Mouse (Mus musculus): Measurements from ENCODE around the gene Krit1.
"Not testable (repeated sequence)": the region's sequence is repeated elsewhere in the genome, so short reads cannot be mapped to it uniquely, and the experiment has no call there.

Gene Krit1

GRCm38 (mm10) chr5:3802433-3803291 lies at the start of gene Krit1, which contains the start of gene Ankib1:
Gene Krit1, plus strand, starts transcription at chr5:3803184.
Gene Ankib1, minus strand, starts transcription at chr5:3802925.
- in situ Hi-C loops (cut with MboI, MseI): no loop called here

DNA sequence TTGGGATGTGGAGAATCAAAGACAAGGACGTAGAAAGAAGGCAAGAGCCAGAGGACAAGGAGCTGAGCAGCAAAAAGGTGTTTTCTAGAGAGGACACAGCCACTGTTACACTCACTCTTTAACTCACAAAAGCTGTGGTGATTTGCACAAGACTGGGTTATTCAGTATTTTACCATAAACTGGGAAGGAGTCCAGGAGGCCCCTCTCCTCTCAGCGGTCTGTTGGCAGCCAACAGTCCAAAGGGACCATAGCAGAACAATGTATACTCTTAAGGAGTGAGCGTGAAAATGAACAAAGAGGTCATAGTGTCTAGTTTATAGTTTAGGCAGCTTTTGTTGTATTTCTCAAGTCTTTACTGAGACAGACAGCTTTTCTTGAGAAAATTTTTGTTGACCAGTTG lies 31.5 kb upstream of the Krit1 start:
- in situ Hi-C loops (cut with MboI, MseI): no loop called here

DNA sequence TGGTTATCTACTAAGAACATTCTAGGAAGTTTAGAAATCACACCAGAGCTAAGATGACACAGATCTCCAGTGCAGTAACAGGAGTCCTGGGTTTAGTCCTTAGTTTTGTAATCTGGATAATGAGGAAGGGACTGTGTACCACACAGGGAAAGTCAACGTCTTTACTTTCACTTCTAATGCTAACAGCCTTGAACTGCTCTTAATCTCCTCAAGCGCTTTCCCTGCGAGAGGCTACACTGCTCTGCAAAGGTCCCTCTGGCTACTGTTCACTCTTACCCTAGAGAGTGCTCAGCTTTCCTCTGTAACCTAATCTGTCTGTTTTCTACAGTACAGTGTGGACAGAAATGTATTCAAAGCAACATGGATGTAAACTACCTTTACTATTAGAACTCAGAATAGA lies 31.0 kb upstream of the Krit1 start:
- in situ Hi-C loops (cut with MboI, MseI): no loop called here

DNA sequence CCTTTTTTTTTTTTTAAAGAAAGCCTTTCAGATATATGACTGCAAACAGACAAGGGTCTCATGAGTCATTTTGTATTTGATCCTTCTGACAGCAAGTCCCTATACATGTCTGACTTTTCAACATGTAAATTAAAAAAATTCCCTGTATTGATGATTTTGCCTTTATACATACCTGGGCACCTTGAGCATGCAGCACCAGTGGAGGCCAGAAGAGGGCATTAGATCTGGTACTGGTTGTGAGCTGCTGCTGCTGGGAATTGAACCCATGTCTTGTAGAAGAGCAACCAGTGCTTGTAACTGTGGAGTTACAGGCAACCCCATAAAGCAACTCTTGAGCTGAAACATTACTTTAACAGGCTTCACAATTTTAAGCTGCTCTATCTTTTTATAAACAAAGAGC lies 20.3 kb upstream of the Krit1 start:
- in situ Hi-C loops (cut with MboI, MseI): no loop called here

DNA sequence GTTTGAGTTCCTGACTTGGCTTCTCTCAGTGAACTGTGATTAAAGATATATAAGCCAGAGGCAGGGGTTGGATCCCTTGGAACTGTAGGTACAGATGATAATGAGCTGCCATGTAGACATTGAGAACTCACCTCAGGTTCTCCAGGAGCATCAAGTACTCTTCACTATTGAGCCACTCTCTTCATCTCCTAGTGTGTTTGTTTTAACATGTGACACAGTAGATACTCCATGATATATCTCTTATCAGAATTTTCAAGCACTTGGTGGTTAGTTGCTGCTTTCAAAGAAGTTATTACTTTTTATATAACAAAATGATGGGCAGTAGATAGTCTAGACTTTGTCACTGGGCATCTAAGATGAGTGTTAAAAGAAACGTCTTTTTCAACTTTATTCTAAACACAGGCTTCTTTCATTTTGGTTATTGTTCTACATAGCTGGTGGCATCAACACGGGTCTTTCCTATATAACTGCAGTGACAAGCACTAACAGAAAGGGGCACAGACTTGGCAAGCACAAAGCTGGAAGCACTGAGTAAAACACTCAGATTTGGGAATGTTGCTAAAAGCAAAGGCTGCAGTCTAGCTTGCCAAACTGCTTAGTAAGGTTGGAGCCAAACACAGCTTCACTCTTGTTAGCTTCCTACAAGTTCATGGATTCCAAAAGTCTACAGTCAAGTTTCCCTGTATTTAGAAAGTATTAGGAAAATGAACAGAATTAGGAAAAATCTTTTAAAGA lies 18.9 kb upstream of the Krit1 start:
- in situ Hi-C loops (cut with MboI, MseI): no loop called here

- in situ Hi-C loops (cut with MboI, MseI): no loop called here
These were observed 18.1 kb upstream of the Krit1 start for GRCm38 (mm10) chr5:3784751-3785496.

DNA sequence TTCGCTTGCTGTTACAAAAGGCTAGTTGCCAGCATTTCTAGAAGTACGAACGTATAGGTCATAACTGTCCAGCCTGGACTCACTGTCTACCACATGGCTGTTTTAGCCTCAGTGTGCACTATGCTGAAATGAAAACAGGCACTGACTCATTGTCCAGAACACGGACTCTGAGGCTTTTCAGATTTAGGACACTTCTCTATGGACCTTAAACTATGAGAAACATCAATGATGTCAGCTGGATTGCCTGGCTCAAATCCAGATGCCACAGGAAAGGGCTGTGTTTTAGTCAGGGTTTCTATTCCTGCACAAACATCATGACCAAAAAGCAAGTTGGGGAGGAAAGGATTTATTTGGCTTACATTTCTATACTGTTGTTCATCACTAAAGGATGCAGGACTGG lies 15.4 kb upstream of the Krit1 start:
- in situ Hi-C loops (cut with MboI, MseI): no loop called here

- in situ Hi-C loops (cut with MboI, MseI): no loop called here
These were observed 11.9 kb upstream of the Krit1 start for GRCm38 (mm10) chr5:3791048-3791447.

DNA sequence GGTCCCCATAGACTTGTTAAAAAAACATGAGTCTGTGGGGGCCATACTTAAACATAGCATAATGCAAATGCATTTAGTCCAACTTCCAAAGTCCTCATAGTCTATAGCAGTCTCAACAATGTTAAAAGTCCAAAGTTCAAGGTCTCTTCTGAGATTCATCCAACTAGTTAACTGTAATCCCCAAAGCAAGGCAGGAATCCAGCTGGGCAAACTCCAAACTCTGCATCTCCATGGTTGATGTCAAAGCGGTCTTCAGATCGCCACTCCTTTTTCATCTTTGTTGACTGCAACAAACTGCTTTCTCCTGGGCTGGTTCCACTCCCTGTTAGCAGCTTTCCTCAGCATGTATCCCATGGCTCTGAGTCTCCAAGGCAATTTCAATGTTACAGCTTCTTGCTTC lies 5.9 kb upstream of the Krit1 start:
- in situ Hi-C loops (cut with MboI, MseI): not testable (repeated sequence)

- in situ Hi-C loops (cut with MboI, MseI): not testable (repeated sequence)
These were observed 4.3 kb upstream of the Krit1 start for GRCm38 (mm10) chr5:3798656-3799055.

- in situ Hi-C loops (cut with MboI, MseI): no loop called here
These were observed 2.9 kb upstream of the Krit1 start for GRCm38 (mm10) chr5:3800041-3800440.

GRCm38 (mm10) chr5:3800881-3801280 lies 2.1 kb upstream of the Krit1 start:
- in situ Hi-C loops (cut with MboI, MseI): no loop called here

DNA sequence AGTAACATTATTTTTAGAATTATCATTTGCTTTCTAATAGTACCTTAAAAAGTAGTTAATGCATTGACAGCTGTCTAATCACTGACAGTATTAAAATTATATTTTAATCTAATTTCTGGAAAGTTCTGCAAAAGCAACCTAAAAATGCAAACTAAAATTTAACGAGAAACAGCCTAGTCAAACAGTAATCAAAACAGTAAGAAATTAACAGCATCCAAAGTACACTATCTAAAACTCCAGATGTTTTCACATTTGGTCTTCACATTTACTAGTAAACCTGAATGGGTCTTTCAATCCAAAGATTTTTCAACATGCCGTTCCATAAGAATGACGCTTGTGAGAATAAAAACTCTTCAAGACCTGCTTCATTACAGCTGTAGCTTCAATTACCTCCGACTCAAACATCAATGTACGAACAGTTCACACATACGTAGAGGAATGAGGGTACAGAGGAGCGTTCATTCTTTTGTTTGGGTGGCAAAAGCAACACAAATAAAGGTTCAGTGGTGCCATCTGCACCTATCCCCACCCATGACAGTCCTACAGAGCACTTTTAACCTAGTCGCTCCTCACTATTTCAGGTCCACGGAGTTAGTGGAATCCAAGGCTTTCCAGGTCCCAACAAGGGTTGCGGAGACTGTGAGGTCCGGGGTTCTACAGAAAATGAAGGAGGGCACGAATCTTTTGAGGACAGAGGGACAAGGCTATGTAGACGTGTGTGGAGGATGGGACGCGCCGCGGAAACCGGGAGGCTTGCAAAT lies 1.1 kb upstream of the Krit1 start:
- in situ Hi-C loops (cut with MboI, MseI): no loop called here

DNA sequence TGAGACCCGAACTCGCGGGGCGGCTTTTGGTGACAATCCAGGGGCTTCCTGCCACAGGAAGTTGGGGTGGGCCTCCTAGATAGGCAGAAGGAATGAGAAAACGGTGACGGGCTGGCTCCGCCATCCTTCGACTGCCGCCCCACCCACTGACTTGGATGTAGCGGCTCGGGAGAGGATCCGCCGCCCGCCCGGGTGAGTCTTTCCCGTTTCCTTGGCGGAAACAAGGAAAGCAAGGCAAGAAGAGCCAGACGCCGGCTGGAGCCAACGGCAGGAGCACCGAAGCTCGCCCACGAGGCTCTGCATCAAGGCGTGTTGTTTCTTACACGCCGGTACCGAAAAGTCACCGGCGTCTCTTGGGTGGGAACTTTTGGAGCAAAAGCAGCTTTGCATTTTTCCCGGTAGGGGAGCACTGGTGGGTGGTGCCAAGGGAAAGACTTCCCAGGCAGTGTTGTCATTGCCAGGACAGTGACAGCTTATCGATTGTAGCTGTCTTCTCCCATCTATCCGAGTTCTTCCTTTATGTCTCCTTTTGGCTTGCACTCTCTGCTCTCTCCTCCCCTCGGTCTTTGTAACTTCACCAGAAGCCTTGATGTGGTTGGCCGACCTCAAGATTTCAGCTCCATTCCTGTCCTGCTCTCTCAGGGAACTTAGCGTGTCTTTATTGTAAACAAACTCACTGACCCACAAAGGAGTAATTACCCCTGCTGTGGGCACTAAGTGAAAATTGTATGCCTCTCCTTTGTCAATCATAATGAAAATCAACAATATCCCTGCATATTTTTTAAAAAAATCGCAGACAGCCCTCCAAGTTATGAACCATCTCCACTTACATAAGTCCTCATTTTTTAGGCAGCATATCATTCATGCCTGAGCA lies 545 bp downstream of the Krit1 start:
- in situ Hi-C loops (cut with MboI, MseI): no loop called here

GRCm38 (mm10) chr5:3808472-3808871 lies 5.5 kb downstream of the Krit1 start:
- in situ Hi-C loops (cut with MboI, MseI): no loop called here

GRCm38 (mm10) chr5:3834107-3834506 lies 31.1 kb downstream of the Krit1 start:
- in situ Hi-C loops (cut with MboI, MseI): no loop called here

DNA sequence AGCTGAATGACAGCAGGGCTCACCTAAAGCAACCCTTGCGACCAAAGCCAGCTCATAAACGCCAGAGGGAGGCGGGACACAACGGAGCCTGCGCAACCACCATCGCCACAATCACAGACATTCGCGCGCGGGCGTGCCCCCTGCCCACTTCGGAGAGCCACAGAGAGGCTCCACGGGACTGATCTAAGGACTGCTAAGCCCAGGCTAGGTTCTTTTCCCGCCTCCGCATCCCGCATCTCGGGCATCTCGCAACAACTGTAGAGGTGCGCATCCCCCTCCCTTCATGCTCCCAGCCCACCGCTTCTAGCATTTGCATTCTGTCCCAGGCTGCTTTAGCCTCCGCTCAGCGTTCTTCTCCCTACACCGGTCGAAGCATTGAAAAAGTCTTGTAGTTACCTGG lies 42.0 kb downstream of the Krit1 start, which contains the start of gene Lrrd1:
TSS of gene Lrrd1 (plus strand) at position 148 of the 400 bp plus-strand sequence.
- in situ Hi-C loops (cut with MboI, MseI): no loop called here

- in situ Hi-C loops (cut with MboI, MseI): no loop called here
These were observed 67.2 kb downstream of the Krit1 start for GRCm38 (mm10) chr5:3870161-3870560.

- in situ Hi-C loops (cut with MboI, MseI): no loop called here
These were observed 69.4 kb downstream of the Krit1 start for GRCm38 (mm10) chr5:3872348-3872747.

GRCm38 (mm10) chr5:3873485-3873884 lies 70.5 kb downstream of the Krit1 start:
- in situ Hi-C loops (cut with MboI, MseI): no loop called here
